Mouse (Mus musculus) gastrocnemius, postnatal 14 days (tissue): ENCODE results near the gene Gm498. TPM values are rescaled to one million over a fixed set of nuclear protein-coding genes. Genes with fewer than 3 reads are reported as not detected.

ENCODE experiments used
- DNase-seq: peaks from one replicate; pipeline ENCODE4 v3.0.0; 2021; ENCODE audit warnings: mixed read lengths
- intact Hi-C: fragments of 180-260 bp; cut with DNase I; formaldehyde crosslinking; loops from one replicate; pipeline ENCODE4 v1.15.1; 2025; ENCODE audit warnings: low total_unique reads
- long read RNA-seq, 2 experiments: library from polyadenylated mRNA; stranded (forward); transcript quantifications; one replicate each; pipeline ENCODE4 v2.0.0; 2021
- total RNA-seq, 2 experiments: library from RNA; stranded (reverse); gene quantifications; 2 replicates each; pipeline ENCODE4 v1.2.3; 2021

Gm498 gene
- total RNA-seq = not detected
- long read RNA-seq, experiment 1 = 0 reads
- long read RNA-seq, experiment 2 = 0 reads

DNA sequence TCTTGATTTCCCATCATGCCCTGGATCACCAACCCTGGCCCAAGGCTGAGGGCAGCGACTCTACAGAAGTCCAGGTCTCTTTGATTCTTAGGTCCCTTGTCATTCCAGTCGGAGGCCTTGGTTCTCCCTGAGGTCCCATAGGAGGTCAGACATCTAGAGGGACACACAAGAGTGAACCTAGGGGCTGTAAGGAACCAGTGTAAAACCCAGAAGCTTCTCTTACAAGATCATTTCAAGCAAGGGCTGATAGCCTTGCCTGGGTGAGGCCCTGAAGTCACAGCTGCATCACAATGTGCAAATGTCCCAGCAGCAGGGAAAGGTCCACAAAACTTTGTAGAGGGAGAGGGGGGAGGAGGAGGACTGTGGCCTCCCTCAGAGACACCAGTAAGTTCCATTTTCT lies at the start of gene Gm498:
Gene Gm498 (plus strand): TSS at position 301 of the 400 bp plus-strand sequence.
- no peak for DNase-seq
- intact Hi-C loops = no loop called here

DNA sequence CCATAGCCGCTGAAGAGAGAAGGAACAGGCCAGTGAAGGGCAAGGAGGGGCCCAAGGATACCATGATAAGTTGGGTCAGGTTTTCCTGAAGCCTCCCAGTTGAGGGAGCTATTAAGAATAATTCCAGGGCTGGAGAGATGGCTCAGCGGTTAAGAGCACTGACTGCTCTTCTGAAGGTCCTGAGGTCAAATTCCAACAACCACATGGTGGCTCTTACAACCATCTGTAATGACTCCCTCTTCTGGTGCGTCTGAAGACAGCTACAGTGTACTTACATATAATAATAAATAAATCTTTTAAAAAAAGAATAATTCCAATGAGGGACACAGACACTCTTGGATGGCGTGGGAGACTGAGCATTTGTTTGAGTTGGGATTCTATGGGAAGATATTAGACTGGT lies 47.4 kb upstream of the Gm498 start:
- DNase-seq = no peak
- intact Hi-C loops = no loop called here

DNA sequence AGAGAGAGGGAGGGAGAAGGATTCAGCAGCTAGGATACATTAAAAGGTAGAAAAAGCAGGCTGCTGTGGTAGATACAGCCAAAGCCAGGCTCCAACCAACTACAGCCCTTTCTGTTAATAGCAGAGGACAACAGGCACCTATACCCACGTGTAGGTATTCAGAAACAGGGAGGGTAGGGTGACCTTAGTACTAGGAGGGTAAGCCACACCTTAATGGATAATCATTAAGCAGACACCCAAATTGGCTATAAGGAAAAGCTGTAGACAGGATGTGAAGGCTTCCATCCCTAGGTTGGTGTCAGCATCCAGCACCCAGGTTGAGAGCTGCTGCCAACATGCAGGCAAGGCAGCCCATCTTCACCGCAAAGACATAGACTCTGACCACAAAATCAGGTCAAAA lies 45.4 kb upstream of the Gm498 start:
- intact Hi-C loops = no loop called here

DNA sequence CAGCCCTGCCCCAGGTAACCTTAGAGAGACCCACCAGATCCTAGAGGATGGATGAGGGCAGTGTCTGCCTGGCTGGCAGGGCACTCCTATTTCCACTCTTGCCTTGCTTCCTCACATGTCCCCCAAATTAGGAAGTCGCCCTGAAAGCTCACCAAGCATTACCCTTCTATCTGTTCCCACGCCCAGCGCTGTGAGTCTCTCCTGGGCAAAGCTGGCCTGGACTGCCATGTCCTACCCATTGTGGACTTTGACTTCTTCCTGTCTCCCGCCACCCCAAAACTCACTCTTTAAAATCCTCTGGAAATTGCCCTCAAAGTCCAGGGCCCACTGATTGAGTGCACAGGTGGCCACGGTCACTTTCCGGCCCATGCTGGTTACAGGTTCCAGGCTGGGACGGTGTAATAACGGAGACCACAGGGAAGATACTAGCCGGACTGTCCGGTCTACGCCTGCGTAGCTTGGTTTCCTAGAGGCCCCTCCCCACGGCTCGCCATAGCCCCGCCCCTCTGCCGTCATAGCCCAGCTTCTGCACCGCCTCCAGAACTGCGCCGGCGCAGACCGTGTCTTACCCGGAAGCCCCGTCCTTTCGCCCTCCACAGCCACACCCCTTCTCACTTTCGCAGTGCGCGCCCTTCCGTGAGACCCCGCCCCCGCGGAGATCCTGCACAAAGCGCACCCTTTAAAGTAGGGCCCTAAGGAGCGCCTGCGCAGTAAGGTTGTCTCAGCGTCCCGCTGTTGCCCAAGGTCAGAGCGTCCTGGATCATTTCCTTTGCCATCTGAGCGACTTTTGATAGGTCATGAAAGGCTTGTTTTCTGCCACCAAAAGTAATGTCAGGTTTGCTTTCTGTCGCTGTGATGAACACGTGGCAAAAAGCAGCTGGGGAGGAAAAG lies 44.0 kb upstream of the Gm498 start, which contains the start of the genes Nadsyn1 and Dhcr7:
Gene Nadsyn1 (minus strand): TSS at position 475 of the 891 bp plus-strand sequence.
Gene Dhcr7 (plus strand): TSS at position 771 of the 891 bp plus-strand sequence.
- peak; percentile 100 for DNase-seq
- intact Hi-C loops = no loop called here

More for the DNA sequence above, 45.4 kb upstream of the Gm498 start:
- DNase-seq = no peak

DNA sequence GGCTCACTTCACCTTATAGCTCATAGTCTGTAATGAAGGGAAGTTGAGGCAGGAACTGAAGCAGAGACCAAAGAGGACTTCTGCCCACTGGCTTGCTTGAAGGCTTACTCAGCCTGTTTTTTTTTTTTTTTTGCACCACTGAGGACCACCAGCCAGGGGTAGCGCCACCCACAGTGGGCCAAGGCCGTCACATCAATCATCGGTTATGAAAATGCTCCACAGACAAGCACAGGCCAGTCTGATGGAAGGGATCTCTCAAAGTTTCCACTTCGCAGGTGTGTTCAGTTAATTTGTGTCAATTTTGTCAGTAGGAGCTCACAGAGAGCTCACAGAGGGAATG lies 43.4 kb upstream of the Gm498 start:
- DNase-seq = no peak
- intact Hi-C loops = no loop called here

DNA sequence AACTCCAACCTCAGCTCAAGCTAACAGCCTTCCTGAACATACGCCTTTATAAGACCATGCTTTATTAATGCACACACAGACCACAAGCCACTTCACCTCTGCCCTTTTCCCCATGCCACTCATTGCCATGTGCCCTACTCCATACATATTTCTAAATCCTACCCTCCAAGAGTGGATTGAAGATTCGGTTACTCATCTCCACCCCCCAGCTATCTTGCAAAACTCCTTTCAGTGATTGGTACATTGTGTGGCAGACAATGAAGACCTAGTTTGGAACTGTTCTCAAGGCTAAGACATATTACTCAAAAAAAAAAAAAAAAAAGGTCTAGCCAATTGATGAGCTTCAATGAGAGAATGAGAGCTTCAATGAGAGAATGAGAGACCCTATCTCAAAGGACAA lies 39.7 kb upstream of the Gm498 start:
- intact Hi-C loops = no loop called here
- DNase-seq = no peak

DNA sequence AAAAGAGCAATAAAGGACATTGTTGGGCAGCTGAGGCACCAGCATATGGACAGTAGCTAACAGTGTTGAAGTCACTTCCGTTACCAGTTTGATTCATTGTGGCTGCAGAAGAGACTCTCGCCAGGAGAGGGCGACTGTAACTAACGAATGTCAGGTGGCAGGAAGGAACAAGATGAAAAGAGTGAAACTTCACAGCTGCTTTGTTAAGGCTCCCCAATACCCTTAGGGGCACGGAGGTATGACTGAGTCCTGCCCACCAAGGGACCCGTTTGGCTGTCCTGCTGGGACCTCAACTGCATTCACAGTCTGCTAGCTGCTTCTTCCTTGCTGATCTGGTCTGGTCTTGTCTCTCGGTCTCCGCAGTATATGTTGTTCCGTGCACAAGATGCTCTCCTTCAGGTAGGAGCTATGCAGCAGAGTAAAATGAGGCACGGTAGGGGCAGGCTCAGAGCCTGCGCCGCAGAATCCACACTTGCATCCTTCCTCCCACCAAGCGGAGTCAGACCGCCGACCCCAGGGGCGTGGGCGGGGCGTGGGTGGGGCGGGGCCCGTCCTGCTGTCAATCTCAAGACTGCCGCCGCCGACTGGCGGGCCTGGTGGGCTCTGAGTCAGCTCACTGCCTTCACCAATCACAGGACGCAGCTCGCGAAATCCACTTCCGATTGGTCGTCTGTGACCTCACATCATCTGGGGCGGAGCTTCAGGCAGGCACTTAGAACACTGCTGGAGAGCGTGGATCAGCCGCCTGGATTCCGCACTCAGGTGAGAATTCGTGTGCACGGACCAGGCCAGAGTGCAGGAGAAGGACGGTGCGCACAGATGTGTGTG lies 36.9 kb upstream of the Gm498 start:
- intact Hi-C loops = no loop called here
- peak; percentile 94 for DNase-seq

DNA sequence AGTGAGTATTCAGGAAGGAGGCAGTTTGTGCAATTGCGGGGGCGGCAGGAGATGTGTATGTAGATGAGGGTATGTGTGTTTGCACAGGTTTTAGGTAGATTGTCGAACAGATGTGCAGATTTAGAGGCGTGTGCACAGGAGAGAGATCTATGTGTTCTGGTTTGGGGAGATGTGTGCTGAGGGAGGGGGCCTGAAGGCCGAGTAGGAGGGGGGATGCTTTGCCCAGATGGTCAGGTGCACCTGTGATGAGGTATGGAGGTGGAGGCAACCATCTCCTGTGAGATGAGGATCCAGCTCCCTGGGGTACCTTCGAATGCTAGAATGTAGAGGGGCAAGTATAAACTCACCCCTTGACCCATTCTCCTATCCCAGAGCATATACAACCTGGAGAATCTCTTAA lies 36.2 kb upstream of the Gm498 start:
- intact Hi-C loops = no loop called here

DNA sequence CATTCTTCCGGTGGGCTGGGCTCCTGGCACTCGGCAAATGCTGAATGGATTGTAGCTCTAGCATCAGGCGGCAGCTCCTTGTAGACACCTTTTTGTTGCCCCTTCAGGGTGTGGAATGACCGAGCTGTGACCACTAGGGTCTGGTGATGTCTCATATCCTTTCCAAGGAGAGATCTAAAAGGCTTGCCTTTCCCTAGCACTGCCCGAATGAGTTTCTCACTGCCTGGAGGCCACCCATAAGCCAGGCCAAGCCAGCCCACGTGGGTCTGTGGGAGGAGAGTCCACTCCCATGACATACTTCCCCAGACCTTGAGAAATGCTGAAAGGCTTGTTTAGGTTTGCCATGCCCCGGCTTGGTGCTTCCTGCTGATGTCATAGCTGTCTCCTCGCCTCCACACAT lies 34.4 kb upstream of the Gm498 start:
- DNase-seq = no peak
- intact Hi-C loops = loop anchor here (2.0 kb wide), 1 partner anchor 75 kb away; no protein-coding TSS in a partner anchor

More for the DNA sequence above, 36.2 kb upstream of the Gm498 start:
- no peak for DNase-seq

DNA sequence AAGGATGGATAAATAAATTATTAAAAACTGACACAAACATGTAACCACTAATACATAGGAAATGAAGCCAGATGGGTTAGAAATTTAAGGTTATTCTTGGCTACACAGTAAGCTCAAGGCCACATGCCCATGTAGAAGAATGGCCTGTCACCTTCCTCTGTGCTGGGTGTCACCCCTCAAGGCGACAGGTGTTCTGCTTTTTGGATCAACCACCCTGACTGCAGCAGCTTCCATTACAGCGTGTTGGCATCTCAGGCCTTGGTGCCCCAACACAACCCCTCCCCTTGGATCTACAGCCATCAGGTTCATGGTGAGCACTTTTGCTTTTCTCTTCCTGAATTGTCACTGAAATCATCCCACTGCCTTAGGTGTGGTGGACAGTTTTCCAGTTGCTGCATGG lies 34.0 kb upstream of the Gm498 start:
- intact Hi-C loops = loop anchor here (2.0 kb wide), 1 partner anchor 74 kb away; no protein-coding TSS in a partner anchor
- no peak for DNase-seq

DNA sequence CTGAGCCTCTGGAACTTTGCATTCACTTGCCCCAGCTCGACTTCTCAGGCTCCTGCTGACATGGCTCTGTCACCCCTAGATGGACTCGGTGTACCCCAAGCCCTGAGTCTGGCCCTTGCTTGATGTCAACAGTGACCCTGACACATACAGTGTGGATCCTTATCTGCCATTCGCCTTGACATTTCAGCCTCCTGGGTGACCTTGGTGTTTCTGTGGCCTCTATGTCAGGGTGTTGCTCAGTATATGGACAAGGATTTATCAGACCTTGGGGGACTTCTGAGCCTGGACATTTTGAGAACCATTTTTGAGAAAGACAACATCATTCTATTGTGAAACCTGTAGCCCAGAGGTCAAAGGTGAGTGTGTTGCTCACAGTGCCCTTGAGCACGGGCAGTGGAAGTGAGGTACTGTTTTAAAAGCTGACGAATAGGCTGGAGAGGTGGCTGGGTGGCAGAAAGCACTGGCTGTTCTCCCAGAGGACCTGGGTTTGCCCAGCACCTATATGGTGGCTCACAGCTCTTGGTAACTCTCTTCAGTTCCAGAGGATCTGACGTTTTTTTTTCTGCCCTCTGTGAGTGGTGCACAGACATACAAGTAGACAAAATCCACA lies 33.0 kb upstream of the Gm498 start:
- DNase-seq = no peak
- intact Hi-C loops = loop anchor here (2.0 kb wide), 1 partner anchor 73 kb away; no protein-coding TSS in a partner anchor

DNA sequence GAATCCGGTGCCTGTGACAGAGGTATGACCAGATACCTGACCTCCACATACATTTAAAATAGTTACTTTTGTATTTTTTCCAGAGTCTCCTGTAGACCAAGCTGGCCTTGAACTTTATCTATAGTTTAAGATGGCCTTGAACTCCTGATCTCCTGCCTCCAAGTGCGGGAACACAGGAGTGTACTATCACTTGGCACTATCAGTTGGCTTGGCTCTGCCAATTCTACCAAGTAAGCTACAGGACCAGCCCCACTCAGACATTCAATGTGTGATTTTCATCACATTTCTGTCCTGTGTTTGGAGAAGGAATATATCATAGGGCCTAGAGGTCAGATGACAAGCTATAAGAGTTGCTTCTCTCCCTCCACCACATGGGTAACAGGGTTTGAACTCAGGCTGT lies 32.3 kb upstream of the Gm498 start:
- intact Hi-C loops = no loop called here
- no peak for DNase-seq

DNA sequence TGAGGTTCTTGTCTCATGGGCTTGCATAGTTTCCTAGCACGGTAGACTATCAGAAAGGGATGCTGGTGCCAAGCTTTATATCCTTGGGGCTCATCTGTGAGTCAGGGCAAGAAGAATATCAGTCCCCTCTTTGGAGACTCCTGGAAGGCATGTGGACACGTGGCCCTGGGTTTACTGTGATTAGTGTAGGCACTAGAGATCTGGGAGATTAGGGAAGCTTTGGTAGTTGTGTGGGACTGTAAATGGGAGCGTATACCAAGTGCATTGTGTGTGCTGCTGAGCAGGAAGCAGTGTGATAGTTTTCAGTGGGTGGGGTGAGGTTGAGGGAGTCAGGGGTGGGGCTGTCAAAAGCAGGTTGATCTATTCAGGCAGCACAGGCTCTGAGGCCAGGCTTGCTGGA lies 31.7 kb upstream of the Gm498 start:
- intact Hi-C loops = no loop called here
- no peak for DNase-seq

DNA sequence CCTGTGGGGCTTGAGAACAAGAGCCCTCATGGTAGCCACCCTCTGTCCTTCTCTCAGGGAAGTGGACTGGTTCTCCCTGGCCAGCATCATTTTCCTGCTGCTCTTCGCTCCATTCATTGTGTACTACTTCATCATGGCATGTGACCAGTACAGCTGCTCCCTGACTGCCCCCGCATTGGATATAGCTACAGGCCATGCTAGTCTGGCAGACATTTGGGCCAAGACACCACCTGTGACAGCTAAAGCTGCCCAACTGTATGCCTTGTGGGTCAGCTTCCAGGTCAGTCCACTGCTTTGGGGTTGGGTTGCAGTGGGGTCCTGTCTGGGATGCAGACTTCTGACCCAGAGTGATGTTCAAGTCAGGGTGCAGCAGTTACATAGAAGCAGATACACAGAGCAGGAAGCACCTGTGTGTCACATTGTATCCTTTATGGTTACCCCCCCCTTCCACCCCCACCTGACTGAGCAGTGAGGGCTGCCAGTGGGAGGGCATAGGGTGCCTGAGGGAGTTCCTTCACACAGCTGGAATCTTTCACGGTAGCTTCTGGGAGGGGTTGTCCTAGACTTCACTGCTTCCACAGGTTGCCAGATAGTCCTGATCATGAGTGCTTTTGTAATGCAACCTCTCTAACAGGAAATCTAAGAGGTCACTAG lies 28.8 kb upstream of the Gm498 start:
- intact Hi-C loops = no loop called here

DNA sequence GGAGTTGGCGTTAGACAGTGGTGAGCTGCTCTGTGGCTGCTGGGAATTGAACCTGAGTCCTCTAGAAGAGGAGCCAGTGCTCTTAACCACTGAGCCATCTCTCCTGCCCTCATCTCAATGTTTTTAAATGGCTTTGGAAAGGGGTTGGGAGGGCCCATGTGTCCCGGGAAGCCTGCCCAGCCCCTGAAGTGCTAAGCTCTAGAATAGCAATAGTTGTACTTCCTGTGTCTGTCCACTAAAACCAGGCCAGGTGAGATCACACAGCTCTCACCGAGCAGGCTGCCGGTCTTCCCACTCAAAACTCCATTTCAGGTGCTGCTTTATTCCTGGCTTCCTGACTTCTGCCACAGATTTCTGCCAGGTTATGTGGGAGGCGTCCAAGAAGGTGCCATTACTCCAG lies 26.5 kb upstream of the Gm498 start:
- intact Hi-C loops = no loop called here
- no peak for DNase-seq

More for the DNA sequence above, 28.8 kb upstream of the Gm498 start:
- no peak for DNase-seq

DNA sequence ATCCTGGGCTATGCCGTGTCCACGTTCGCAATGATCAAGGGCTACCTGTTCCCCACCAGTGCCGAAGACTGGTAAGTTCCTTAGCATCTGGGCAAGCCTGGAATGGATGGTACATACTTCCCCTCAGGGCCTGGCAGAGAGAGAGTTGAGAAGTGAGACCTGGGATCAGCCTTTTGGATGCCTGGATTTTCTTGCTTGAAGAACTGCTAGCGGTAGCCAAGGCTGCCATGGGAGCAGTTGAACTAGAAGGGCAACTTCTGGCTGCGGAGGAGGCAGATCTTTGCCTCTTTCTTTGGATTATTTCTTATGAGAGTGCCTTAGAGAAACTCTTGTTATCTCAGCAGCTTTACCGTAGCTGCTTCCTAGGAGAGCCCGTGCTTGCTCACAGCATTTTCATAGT lies 25.3 kb upstream of the Gm498 start:
- no peak for DNase-seq
- intact Hi-C loops = no loop called here

DNA sequence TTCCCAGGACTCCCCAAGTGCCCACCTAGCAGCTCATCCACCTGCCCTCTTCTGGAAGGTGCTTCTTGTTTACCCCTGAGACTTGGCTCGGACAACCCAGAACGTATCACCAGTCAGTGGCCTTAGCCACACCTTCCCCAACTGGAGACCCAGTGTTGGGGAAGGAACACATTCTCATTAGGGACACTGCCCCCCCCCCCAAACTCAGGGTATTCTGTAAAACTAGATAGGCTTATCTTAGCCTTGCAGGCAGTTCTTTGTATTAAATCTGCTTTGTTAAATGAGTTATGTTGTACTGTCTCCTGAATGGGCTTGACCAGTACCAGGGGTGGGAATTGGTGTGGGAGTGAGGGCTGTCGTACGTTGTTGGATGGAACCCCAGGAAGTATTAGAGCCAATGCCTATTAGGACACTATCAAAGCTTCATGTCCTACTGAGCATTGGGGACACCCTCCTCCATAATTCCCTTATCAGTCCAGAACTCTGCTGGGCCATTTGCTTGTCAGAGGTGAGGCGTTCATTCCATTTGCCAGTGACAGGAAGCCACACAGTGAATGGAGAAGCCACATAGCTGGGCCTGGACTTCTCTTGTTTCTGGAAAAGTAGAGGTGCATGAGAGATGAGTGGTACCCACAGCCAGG lies 18.4 kb upstream of the Gm498 start:
- DNase-seq = no peak
- intact Hi-C loops = no loop called here

DNA sequence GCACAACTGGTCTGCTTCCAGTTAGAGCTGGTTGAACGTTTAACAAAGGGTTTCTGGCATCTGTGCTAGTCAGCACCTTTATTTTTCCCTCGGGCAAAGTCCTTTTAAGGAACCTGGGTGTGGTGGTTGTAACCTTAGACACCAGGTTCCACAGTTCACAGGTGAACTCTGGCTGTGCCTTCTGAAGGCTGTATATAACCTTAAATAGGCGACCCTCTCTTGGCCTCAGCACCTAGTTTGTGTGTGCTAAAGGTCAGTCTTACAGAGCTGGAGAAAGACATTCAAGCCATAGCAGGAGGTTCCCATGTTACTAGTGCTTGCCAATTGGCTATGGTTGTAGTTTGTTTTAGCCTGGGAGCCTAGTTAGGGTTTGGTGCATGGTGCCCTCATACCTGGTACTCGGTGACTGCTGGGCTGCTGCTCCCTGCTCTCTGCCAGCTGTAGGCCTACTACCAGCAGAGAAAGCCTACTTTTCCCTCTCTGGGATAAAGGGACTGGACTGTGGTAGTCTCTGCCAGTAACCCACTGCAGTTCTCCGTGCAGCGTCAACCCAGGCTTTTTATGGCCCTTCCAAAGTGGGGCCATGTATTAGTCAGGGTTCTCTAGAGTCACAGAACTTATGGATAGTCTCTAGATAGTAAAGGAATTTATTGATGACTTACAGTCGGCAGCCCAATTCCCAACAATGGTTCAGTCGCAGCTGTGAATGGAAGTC lies 17.7 kb upstream of the Gm498 start:
- DNase-seq = no peak
- intact Hi-C loops = no loop called here
